Mouse (Mus musculus): ENCODE measurements around the gene Yeats2. TPM values are rescaled to one million over a fixed set of nuclear protein-coding genes. Genes with fewer than 3 reads are reported as not detected.
A peak's percentile ranks its signal among the peaks of the same experiment; 100 is the strongest.
"Not testable (repeated sequence)": the region's sequence is repeated elsewhere in the genome, so short reads cannot be mapped to it uniquely, and the experiment has no call there.

Gene Yeats2
- 1 to 10 TPM; 7.1 to 9.5 TPM for total RNA-seq (2021)
- long read RNA-seq, experiment 1, partial matches to known transcripts: 0 of 6 reads
- long read RNA-seq, experiment 1, other reads (novel, unspliced or antisense): 6 of 6 reads
- long read RNA-seq, experiment 2, partial matches to known transcripts: 2 of 2 reads
- long read RNA-seq, experiment 2, other reads (novel, unspliced or antisense): 0 of 2 reads

GRCm38 (mm10) chr16:20140772-20141531 is at the start of gene Yeats2:
TSS of gene Yeats2 (plus strand) at chr16:20141063.
- DNase-seq: peak; percentile 75

DNA sequence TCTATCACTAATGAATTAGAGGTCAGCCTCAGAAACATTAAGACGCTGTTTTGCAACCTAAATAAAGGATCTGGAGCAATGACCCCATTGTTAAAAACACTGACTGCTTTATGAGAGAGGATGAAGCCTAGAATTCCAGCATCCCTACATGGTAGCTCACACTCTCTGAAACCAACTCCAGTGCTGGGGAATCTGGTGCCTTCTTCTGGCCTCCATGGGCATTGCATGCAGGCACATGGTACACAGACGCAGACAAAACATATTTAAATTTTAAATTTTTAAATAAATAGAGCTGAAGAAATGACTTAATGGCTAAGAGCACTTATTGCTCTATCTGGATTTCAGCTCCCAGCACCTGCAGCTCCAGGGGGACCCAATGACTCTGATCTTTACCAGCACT is 44.9 kb upstream of the Yeats2 start:
- DNase-seq: no peak

- peak; percentile 94 for DNase-seq
Measured at GRCm38 (mm10) chr16:20097069-20097710, 43.7 kb upstream of the Yeats2 start, which contains the start of gene Klhl24. TSS of gene Klhl24 (plus strand) at chr16:20097542.

DNA sequence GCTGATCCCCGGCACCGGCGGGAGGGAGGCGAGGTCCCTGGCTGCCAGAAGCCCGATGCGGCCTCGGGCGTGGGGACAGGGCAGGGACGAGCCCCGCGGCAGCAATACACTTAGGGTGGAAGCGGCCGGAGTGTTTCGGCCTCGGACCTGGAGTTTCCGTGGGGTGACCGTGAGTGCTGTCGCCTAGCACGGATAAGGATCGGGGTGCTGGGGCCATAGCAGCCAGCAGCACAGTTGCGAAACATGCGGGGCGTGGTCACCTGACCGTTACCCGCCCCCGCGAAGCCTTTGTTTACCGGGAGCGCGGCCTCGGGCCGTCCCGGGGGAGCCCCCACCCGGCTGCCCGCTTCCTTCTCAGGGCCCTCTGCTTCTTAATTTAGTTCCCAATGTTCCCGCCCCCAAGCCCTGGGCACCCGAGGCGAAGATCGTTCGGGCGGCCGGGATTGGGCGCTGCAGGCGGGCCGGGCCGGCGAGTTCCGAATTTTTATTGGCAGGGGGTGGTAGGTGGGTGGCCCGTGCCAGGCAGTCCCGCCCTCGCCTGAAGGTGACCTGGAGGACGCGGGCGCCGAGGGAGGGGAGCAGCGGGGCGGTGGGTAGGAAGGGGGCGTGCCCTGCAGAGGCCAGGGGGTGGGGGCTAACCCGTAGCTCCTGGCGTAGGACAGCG is 43.0 kb upstream of the Yeats2 start:
- peak; percentile 97 for DNase-seq

- no peak for DNase-seq
Measured at GRCm38 (mm10) chr16:20098375-20098727, 42.5 kb upstream of the Yeats2 start.

- DNase-seq: no peak
Measured at GRCm38 (mm10) chr16:20098866-20099629, 41.8 kb upstream of the Yeats2 start.

GRCm38 (mm10) chr16:20106996-20107395 is 33.9 kb upstream of the Yeats2 start:
- no peak for DNase-seq

- DNase-seq: no peak
Measured at GRCm38 (mm10) chr16:20108961-20109360, 31.9 kb upstream of the Yeats2 start.

DNA sequence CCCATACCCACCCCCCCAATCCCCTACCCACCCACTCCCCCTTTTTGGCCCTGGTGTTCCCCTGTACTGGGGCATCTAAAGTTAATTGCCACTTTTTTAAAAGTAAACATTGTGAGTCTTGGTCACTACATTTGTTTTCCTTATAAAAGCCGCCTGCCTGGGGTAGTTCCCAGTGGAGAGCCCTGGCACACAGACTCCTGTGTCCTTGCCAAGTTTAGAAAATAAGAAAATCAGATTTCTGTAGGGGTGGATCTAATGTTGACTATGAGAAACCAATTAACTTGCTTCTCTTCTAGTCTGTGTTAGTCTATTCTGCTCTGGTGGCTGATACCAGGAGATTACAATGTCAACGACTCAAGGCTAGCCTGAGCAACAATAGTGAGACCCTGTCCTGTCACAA is 28.2 kb upstream of the Yeats2 start:
- DNase-seq: peak; percentile 25

DNA sequence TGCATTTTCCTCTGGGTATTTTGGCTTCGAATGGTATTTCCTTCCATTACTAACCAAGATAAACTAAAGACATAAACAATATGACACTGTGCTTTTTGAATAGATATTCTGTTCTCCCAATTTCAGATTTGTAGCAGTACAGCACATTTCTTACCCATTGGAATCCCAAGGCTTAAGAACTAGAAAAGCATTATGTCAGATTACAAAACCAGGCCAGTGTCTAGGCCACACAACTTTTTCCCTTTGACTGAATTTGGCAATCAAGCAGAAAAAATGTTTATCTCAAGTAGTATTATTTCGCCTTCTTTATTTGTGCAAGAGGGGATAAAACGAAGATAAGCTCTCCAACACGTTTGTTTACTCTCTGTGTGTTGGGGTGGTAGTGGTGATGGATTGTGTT is 24.8 kb upstream of the Yeats2 start:
- DNase-seq: no peak

- DNase-seq: not testable (repeated sequence)
Measured at GRCm38 (mm10) chr16:20126319-20126883, 14.5 kb upstream of the Yeats2 start.

- DNase-seq: no peak
Measured at GRCm38 (mm10) chr16:20130397-20130796, 10.5 kb upstream of the Yeats2 start.

DNA sequence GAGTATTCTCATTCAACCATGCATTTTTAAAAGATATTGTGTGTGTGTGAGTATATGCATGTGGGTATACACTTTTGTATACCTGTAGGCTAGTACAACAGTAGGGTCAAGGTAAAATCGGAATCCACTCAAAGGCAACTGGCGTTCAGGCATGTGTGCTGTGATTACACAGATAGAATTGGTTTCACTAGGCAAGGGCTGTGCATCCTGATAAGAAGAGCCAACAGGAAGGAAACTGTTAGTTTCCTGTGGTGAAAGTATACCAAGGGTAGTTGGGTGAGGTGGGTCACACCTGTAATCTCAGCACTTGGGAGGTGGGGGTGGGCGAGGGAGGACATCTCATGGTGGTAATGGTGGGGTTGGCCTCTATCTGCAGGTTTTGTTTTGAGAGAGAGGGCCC is 3.7 kb downstream of the Yeats2 start:
- DNase-seq: no peak

GRCm38 (mm10) chr16:20151991-20152390 is 11.1 kb downstream of the Yeats2 start:
- no peak for DNase-seq

- no peak for DNase-seq
Measured at GRCm38 (mm10) chr16:20153742-20154141, 12.9 kb downstream of the Yeats2 start.

DNA sequence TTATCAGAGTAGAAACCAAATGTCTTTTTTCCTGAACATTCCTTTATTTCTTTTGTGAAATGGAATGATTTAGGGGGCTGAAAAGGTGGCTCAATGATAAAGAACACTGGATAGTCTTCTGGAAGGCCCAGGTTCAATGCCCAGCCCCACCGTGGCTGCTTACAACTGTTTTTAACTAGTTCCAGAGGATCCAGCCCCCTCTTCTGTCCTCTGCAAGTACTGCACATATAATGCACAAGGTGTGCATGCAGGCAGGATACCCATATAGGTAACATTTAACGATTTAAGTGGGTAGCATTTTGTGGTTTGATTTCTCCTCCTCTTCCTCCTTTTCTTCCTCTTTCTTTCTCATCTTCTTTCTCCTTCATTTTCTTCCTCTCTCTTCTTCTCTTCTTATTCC is 19.3 kb downstream of the Yeats2 start:
- DNase-seq: no peak

DNA sequence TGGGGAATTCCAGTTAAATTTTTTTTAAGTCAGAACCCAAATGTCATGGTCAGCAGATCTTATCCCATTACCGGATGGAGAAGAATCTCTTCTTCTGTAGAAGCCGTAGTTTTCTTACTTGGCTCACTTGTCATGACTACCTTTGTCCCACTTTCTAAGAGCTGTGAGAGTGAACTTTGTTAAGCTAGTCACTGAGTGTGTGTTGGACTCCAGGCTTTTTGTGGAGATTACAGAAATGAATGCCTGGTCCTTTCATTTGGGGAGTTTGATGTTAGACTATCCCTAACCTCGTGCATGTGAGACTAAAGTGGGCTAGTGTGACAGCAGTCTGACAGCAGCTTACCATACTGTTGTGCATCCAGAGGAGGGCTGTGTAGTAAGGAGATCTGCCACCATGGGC is 28.2 kb downstream of the Yeats2 start:
- no peak for DNase-seq

DNA sequence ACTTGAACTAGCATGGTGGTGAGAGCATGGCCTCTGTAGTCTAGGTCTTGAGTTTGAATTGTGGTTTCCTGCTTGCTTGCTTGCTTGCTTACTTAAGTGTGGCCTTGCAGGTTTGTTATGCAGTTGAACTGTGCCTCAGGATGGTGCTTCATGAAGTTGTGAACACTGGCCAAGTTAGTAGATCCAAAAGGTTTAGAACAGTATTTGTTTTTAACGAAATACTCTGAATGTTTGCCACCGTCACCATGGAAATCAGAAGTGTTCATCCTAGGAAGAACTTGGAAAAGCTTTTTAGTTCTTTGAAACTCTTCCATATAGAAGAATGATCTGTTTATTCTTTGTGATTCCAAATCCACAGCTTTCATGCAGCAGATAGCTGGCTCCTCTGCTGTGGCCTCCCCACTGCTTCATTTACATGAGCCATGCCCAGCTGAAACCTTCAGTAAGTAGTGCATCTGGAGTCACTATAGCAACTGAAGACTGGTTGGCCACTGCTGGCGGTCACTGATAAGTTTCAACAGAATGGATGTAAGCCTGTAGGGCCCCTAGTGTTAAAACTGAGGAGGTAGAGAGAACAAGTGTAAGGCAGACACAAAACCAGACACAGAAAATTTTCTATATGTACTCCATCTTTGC is 28.7 kb downstream of the Yeats2 start:
- no peak for DNase-seq

DNA sequence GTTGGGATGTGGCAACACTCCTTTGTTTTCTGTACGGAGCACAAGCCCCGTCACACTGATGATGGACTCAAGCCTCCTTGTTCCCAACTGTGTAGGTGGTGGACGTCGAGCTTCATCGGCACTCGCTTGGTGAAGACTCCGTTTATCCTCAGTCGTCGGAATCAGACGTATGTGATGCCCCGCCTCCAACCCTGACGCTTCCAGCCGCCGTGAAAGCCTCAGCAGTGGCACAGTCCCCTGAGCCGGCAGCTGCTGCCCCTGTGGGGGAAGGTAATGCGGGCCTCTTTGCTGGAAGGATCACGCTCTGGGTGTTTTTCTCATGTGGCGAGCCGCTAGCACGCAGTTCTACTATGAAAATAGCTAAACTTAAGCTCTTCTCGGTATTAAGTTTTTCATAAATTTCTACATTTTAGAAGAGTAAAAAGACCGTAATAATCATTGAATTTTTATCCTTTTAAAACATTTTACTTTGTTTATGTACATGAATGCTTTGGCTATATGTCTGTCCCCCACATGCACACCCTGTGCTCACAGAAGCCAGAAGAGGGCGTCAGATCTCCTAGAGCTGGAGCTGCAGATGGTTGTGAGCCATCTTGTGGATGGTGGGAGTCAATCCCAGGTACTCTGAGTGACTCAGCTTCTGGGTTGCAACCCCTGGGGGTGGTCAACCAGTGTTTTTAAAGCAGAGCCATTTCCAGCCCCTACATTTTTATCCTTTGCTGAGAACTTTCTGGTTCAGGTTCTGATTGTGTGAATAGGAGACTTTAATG is 38.7 kb downstream of the Yeats2 start:
- DNase-seq: no peak

DNA sequence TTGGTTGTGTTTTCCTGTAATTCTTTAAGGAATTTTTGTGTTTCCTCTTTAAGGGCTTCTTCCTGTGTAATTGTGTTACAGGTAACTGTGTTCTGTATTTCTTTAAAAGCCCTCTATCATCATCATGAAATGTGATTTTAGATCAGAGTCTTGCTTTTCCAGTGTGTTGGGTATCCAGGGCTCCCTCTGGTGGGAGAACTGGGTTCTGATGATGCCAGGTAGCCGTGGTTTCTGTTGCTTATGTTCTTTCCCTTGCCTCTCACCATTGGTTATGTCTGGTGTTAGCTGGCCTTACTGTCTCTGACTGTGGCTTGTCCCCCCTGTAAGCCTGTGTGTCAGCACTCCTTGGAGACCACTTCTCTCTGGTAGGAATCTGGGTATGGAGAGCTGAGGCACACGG is 44.5 kb downstream of the Yeats2 start:
- DNase-seq: no peak

Measured in gastrocnemius, postnatal 25 days (tissue).